Mouse (Mus musculus) hindbrain, embryonic 11.5 days (tissue): ENCODE measurements at regions not wholly inside any gene's neighbourhood (a gene's known extent, or its start where the extent isn't known, plus 50 kb on each side); places are given as distances from the start of the nearest gene placed in this dataset.

Experiments used
- ATAC-seq: fragments of 200-750 bp; cut with Nextera tagmentation; 2 replicates; pipeline ENCODE4 v1.8.0; 2017; ENCODE audit warnings: mild to moderate bottlenecking, moderate TSS enrichment, moderate library complexity; ENCODE audit not compliant: low FRiP score
- DNase-seq: peaks from one replicate; pipeline ENCODE4 v3.0.0-alpha.2; 2015; ENCODE audit warnings: low spot score
- H3K27ac ChIP-seq: fragments of 300-500 bp; sonication (generic); 2 replicates; pipeline ENCODE4 v1.5.1; 2014; ENCODE audit warnings: mild to moderate bottlenecking, low read depth, low read length
- H3K27me3 ChIP-seq: fragments of 300-500 bp; sonication (generic); 2 replicates; pipeline ENCODE4 v1.6.1; 2014; ENCODE audit warnings: mild to moderate bottlenecking, low read length, moderate library complexity, mixed read lengths; ENCODE audit not compliant: control insufficient read depth, insufficient read depth
- H3K36me3 ChIP-seq: fragments of 300-500 bp; sonication (generic); 2 replicates; pipeline ENCODE4 v1.6.1; 2014; ENCODE audit warnings: mild to moderate bottlenecking, low read length, moderate library complexity, mixed read lengths; ENCODE audit not compliant: control insufficient read depth, insufficient read depth
- H3K4me1 ChIP-seq: fragments of 300-500 bp; sonication (generic); replicated peaks from 2 replicates; pipeline ENCODE4 v1.6.1; 2014; ENCODE audit warnings: low read length, mixed read lengths; ENCODE audit not compliant: control insufficient read depth, insufficient read depth
- H3K4me2 ChIP-seq: fragments of 300-500 bp; sonication (generic); replicated peaks from 2 replicates; pipeline ENCODE4 v1.6.1; 2014; ENCODE audit warnings: mild to moderate bottlenecking, low read depth, low read length
- H3K4me3 ChIP-seq: fragments of 300-500 bp; sonication (generic); 2 replicates; pipeline ENCODE4 v1.5.1; 2014; ENCODE audit warnings: low read depth, low read length
- H3K9ac ChIP-seq: fragments of 300-500 bp; sonication (generic); 2 replicates; pipeline ENCODE4 v1.6.1; 2014; ENCODE audit warnings: low read depth, low read length
- H3K9me3 ChIP-seq: fragments of 300-500 bp; sonication (generic); 2 replicates; pipeline ENCODE4 v1.6.1; 2016; ENCODE audit warnings: low read length; ENCODE audit not compliant: control insufficient read depth
- WGBS: fragments of 180-500 bp; shearing (Covaris S2); extraction: QIAGEN DNeasy Blood & Tissue Kit; methylation state at CpG from one replicate; pipeline ENCODE4 v1.1.7; 2014; 5-methylcytosine and 5-hydroxymethylcytosine counted together

DNA sequence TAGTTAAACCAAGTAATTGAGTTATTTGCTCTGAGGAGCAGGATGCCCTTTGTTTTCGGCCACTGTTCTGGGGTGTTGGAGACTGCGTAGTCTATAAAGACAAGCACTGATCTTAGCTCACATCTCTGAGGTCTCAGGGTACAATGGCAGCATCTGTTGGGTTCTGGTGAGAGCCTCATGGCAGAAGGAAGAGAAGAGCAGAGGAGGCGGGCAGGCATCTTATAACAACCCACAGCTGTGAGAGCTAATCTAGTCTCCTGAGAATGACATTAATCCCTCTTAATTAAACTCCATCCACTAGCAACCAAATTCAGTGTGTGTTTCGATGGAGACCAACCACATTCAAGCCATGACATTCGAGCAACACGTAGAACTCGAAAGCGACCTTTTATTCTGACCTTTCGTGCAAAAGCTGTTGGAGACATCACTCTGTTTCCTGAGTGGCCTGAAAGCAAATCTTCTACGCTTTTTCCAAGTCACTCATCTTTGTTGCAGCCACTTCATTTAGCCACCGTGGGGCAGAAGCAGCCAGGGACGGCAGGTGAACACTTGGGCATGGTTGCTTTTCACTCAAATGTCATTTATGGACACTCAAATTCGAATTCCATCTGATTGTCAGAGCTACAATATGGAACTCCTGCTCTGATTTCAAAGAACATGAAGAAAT is 72.7 kb upstream of the Parp11 start:
- no peak overlapping the region for H3K4me3 ChIP-seq
- H3K27me3 ChIP-seq: no peaks in the 10 kb centered on the region
- ATAC-seq: no peak
- no peak overlapping the region for H3K4me2 ChIP-seq
- DNase-seq: no peak
- WGBS: 63% methylated on average over 13 of the region's 13 CpGs
- H3K36me3 ChIP-seq: no peaks in the 10 kb centered on the region
- no peaks in the 10 kb centered on the region for H3K9me3 ChIP-seq
- H3K9ac ChIP-seq: no peak overlapping the region
- no peaks in the 10 kb centered on the region for H3K4me1 ChIP-seq
- no peak overlapping the region for H3K27ac ChIP-seq

GRCm38 (mm10) chr6:127374464-127375143 is 72.0 kb upstream of the Parp11 start:
- 68% methylated on average over 12 of the region's 12 CpGs for WGBS
- no peak for DNase-seq

DNA sequence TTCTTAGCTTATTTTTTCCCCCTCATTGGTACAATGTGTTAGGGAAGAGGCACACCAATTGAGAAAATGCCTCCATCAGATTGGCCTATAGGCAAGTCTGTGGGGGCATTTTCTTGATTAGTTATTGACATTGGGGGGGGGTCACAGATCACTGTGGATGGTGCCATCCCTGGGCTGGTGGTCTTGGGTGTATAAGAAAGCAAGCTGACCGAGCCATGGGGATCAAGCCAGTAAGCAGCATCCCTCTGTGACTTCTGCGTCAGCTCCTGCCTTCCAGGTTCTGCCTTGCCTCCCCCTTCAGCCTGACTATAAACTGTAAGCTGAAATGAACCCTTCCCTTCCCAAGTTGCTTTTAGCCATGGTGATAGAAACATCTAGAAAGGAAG is 71.5 kb upstream of the Parp11 start:
- no peaks in the 10 kb centered on the region for H3K36me3 ChIP-seq

More at GRCm38 (mm10) chr6:127374464-127375143, 72.0 kb upstream of the Parp11 start:
- no peak overlapping the region for H3K4me3 ChIP-seq
- no peak overlapping the region for H3K9ac ChIP-seq
- H3K36me3 ChIP-seq: no peaks in the 10 kb centered on the region
- H3K9me3 ChIP-seq: no peaks in the 10 kb centered on the region
- ATAC-seq: no peak
- H3K4me2 ChIP-seq: no peak overlapping the region
- no peak overlapping the region for H3K27ac ChIP-seq
- no peaks in the 10 kb centered on the region for H3K4me1 ChIP-seq
- H3K27me3 ChIP-seq: no peaks in the 10 kb centered on the region

DNA sequence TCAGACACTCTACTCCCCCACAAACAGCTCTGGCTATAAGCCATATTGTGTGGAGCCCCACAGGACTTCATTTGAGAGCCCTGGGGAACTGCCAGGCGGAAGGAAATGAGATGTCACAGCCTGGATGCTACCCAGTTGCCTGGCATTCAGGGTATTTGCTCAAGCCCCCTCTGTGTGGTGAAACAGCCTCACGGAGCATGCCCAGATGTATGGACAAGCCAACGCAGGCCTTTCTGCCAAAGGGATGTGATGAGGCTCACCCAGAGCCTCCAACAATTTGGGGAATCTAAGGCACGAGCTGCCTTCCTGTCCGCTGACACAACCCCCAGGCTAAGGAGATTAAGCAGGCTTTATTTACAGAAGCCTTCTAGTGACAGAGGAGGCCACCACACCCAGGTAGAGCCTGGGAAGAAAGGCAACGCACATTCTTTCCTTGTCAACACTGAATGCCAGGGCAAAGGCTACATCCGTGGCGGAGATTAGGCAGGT is 70.9 kb upstream of the Parp11 start:
- DNase-seq (no peak), ATAC-seq (no peak)
- no peaks in the 10 kb centered on the region for H3K9me3 ChIP-seq
- H3K27ac ChIP-seq: no peak overlapping the region
- no peaks in the 10 kb centered on the region for H3K27me3 ChIP-seq
- 63% methylated on average over 8 of the region's 8 CpGs for WGBS
- H3K4me1 ChIP-seq: no peaks in the 10 kb centered on the region
- no peak overlapping the region for H3K4me3 ChIP-seq
- H3K9ac ChIP-seq: no peak overlapping the region
- H3K36me3 ChIP-seq: no peaks in the 10 kb centered on the region
- H3K4me2 ChIP-seq: no peak overlapping the region

More for the DNA sequence above, 71.5 kb upstream of the Parp11 start:
- H3K4me2 ChIP-seq: no peak overlapping the region
- H3K27ac ChIP-seq: no peak overlapping the region
- no peaks in the 10 kb centered on the region for H3K9me3 ChIP-seq
- no peak overlapping the region for H3K4me3 ChIP-seq
- DNase-seq (no peak), ATAC-seq (no peak)
- H3K4me1 ChIP-seq: no peaks in the 10 kb centered on the region
- WGBS: 87% methylated on average over 2 of the region's 2 CpGs
- H3K27me3 ChIP-seq: no peaks in the 10 kb centered on the region
- no peak overlapping the region for H3K9ac ChIP-seq

DNA sequence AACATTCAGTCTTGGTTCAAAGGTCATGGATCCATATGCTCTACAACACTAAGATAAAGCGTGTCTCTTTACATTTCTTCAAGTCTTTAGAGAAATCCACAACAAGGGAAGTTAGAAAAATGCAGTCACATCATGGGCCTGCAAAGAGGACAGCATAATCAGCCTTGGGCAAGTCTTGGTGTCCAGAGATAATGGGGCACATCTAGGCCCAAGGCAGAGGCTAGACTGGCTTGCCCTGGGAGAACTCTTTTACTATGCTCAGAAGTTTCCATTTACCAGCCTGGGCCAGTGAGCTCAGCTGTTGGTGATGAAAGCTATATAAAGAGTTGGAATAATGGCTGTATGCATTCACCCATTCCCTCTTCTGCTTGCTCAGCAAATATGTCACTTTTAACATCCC is 67.9 kb upstream of the Parp11 start:
- ATAC-seq (no peak), DNase-seq (no peak)
- Histone ChIP-seq H3K9ac (no peak overlapping the region), H3K4me1 (no peaks in the 10 kb centered on the region), H3K27ac (no peak overlapping the region), H3K4me3 (no peak overlapping the region), H3K27me3 (no peaks in the 10 kb centered on the region), H3K36me3 (no peaks in the 10 kb centered on the region), H3K9me3 (no peaks in the 10 kb centered on the region), H3K4me2 (no peak overlapping the region)
- 91% methylated on average over 1 of the region's 1 CpGs for WGBS

- Histone ChIP-seq H3K4me2 (no peak overlapping the region), H3K27ac (no peak overlapping the region), H3K36me3 (no peaks in the 10 kb centered on the region), H3K9ac (no peak overlapping the region), H3K27me3 (no peaks in the 10 kb centered on the region), H3K4me1 (no peaks in the 10 kb centered on the region), H3K4me3 (no peak overlapping the region), H3K9me3 (no peaks in the 10 kb centered on the region)
- WGBS: 13% methylated on average over 4 of the region's 4 CpGs
- no peak for ATAC-seq
- peak; percentile 53 for DNase-seq
Observed at GRCm38 (mm10) chr6:127379511-127379910, 67.1 kb upstream of the Parp11 start.

DNA sequence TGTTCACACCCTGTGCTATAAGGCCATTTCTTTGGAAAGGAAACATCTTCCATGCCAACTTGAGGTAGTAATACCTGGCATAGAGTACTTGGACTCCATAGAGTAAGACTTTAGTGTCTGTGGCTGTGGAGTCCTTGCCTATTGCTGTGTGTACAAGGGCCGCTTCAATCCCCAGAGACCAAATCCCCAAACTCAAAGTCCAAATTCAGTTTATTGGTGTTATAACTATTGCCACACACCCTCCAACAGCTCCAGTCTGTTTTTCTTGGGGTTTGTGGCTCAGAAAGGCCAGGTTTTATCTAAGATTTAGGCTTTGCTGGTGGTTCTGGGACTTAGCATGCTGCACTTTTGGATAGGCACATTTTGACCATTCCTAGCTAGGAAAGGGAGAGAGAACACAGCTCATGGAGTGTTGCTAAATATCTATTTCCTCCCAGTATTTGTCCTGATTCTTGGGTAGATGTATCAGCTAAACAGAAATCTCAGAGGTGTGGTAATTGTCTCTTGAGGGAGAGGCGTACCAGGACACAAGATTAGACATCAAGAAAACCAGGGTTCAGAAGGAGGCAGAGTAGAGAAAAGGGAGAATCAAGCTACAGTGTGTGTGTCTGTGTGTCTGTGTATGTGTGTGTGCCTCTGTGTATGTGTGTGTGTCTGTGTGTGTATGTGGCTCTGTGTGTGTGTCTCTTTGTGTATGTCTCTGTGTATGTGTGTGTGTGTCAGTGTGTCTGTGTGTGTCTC is 65.3 kb upstream of the Parp11 start:
- no peak overlapping the region for H3K9ac ChIP-seq
- WGBS: 84% methylated on average over 2 of the region's 2 CpGs
- H3K27me3 ChIP-seq: no peaks in the 10 kb centered on the region
- no peaks in the 10 kb centered on the region for H3K4me1 ChIP-seq
- no peaks in the 10 kb centered on the region for H3K9me3 ChIP-seq
- ATAC-seq (no peak), DNase-seq (no peak)
- no peak overlapping the region for H3K4me3 ChIP-seq
- no peaks in the 10 kb centered on the region for H3K36me3 ChIP-seq
- no peak overlapping the region for H3K27ac ChIP-seq
- H3K4me2 ChIP-seq: no peak overlapping the region

DNA sequence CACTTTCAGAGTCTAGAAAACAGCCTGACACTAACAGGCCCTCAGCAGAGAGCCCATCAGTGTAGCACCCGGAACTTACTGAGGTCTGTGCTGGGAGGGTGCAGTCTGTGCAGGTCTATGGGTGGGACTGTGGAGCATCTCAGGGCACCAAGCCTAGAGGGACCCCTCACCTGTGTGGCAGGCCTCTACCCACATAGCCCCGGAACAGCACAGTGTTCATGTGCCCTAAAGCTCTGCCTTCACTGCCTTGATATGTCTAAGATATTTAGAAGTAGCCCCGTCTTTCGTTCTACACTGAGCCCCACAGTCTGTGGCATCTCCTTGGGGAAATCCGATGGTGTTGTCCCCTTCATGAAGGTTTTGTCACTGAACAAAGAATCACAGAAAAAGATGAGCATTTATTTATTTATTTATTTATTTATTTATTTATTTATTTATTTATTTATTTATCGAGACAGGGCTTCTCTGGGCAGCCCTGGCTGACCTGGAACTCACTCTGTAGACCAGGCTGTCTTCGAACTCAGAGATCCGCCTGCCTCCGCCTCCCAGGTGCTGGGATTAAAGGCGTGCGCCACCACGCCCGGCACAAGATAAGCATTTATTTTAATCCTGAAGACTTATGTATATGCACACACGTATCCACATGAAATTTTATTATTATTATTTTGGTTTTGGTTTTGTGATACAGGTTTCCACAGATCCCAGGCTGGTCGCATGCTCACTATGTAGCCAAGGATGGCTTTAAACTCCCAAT is 55.2 kb upstream of the Parp11 start:
- Histone ChIP-seq H3K4me1 (peaks cover 10% of the 10 kb centered on the region), H3K4me3 (no peak overlapping the region), H3K36me3 (no peaks in the 10 kb centered on the region), H3K27me3 (no peaks in the 10 kb centered on the region), H3K9ac (no peak overlapping the region), H3K27ac (no peak overlapping the region), H3K4me2 (no peak overlapping the region), H3K9me3 (no peaks in the 10 kb centered on the region)
- no peak for DNase-seq
- WGBS: 94% methylated on average over 15 of the region's 15 CpGs
- ATAC-seq: no peak
